21 mouse cellular contexts compared by ENCODE assay signal in the genomic region with DNA sequence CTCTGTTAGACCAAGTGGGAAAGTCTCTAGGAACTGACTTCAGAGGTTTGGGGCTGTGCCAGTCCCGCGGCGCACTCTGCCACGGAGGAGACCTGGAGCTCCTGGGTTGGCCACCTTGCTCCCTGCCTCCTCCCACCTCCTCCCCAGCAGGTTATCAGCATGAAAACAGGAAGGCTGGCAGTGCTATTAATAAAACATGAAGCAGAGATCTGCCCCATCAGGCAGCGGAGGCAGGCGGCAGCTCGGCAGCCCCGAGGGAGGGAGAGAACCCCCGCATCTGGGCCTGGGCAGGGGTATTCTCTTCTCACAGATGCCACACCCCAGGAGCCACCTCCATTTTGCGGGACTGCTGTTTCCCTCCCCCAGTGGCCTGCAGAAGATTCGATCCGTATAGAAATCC. TPM values are rescaled to one million over a fixed set of nuclear protein-coding genes. Genes with fewer than 3 reads are reported as not detected.
A peak's percentile ranks its signal among the peaks of the same experiment; 100 is the strongest.
DNase-seq lines count a peak whose midpoint lies in the region; ATAC-seq and TF ChIP-seq lines count a peak whose summit lies in the region.
"Had no signal": no experiment of that assay in that cellular context is flagged by ENCODE, and none has a peak within 500 bp of the region (broad histone marks: within the 10 kb centered on the region; RNA-seq: fewer than 3 reads in every experiment).

No protein-coding gene starts in this region.

- H3K9ac ChIP-seq in hindbrain, embryonic 12.5 days = no peak overlapping the region
- no peak overlapping the region for H3K9ac ChIP-seq in hindbrain, postnatal 0 days (replicated peaks; ENCODE audit: low read length)
- H3K9ac ChIP-seq in neural tube, embryonic 12.5 days = no peak overlapping the region
- 0 out of 2 replicates have a peak overlapping the region, but pooled peaks have one; percentile 23 for H3K9ac ChIP-seq in neural tube, embryonic 13.5 days
- H3K9ac ChIP-seq: embryonic facial prominence, embryonic 12.5 days; limb, embryonic 15.5 days; liver, postnatal 0 days had no signal

- H3K9me3 ChIP-seq in heart, embryonic 10.5 days = no peaks in the 10 kb centered on the region
- no peaks in the 10 kb centered on the region for H3K9me3 ChIP-seq in hindbrain, embryonic 12.5 days (replicated peaks)
- no peaks in the 10 kb centered on the region for H3K9me3 ChIP-seq in hindbrain, postnatal 0 days (ENCODE audit: low read length)
- H3K9me3 ChIP-seq in neural tube, embryonic 12.5 days = no peaks in the 10 kb centered on the region
- no peaks in the 10 kb centered on the region for H3K9me3 ChIP-seq in neural tube, embryonic 13.5 days
- H3K9me3 ChIP-seq: embryonic facial prominence, embryonic 12.5 days; limb, embryonic 15.5 days had no signal

- peaks cover 62% of the 10 kb centered on the region for H3K27me3 ChIP-seq in heart, embryonic 10.5 days (ENCODE audit: insufficient read depth, poor library complexity, severe bottlenecking)
- H3K27me3 ChIP-seq in hindbrain, embryonic 12.5 days = peaks cover 15% of the 10 kb centered on the region
- H3K27me3 ChIP-seq in hindbrain, postnatal 0 days (ENCODE audit: insufficient read depth, low read length) = no peaks in the 10 kb centered on the region
- peaks cover 15% of the 10 kb centered on the region; the same call in 1 of the 2 replicates for H3K27me3 ChIP-seq in neural tube, embryonic 12.5 days (replicated peaks)
- H3K27me3 ChIP-seq in neural tube, embryonic 13.5 days = peaks cover 79% of the 10 kb centered on the region

- peak overlapping the region; percentile 27; the same call in 1 of the 2 replicates for H3K4me2 ChIP-seq in hindbrain, embryonic 12.5 days (replicated peaks)
- H3K4me2 ChIP-seq in hindbrain, postnatal 0 days (ENCODE audit: low read depth, low read length) = no peak overlapping the region
- 0 out of 2 replicates have a peak overlapping the region, but pooled peaks have one; percentile 16 for H3K4me2 ChIP-seq in neural tube, embryonic 12.5 days (replicated peaks)
- peak overlapping the region; percentile 32 for H3K4me2 ChIP-seq in neural tube, embryonic 13.5 days
- H3K4me2 ChIP-seq: embryonic facial prominence, embryonic 12.5 days; limb, embryonic 15.5 days had no signal

- H3K27ac ChIP-seq in heart, embryonic 10.5 days = no peak overlapping the region
- no peak overlapping the region for H3K27ac ChIP-seq in hindbrain, embryonic 12.5 days
- no peak overlapping the region for H3K27ac ChIP-seq in hindbrain, postnatal 0 days
- H3K27ac ChIP-seq in neural tube, embryonic 12.5 days = no peak overlapping the region
- H3K27ac ChIP-seq in neural tube, embryonic 13.5 days (replicated peaks) = no peak overlapping the region
- H3K27ac ChIP-seq: embryonic facial prominence, embryonic 12.5 days; limb, embryonic 15.5 days had no signal

- ATAC-seq in hindbrain, embryonic 12.5 days (ENCODE audit: low FRiP score) = peak; percentile 29; the same call in 1 of the 2 replicates
- ATAC-seq in hindbrain, postnatal 0 days = no peak
- ATAC-seq in neural tube, embryonic 12.5 days (ENCODE audit: low FRiP score, low read depth) = no peak
- no peak for ATAC-seq in neural tube, embryonic 13.5 days (ENCODE audit: low read depth)
- no peak for ATAC-seq in monocyte, adult 5-6 weeks (replicated peaks; ENCODE audit: insufficient number of reproducible peaks, low FRiP score, low TSS enrichment, poor library complexity, severe bottlenecking)
- ATAC-seq: liver, postnatal 0 days; Patski had no signal

- H3K4me3 ChIP-seq in heart, embryonic 10.5 days = peak overlapping the region; percentile 25
- H3K4me3 ChIP-seq in hindbrain, embryonic 12.5 days = no peak overlapping the region
- H3K4me3 ChIP-seq in hindbrain, postnatal 0 days (ENCODE audit: low read length) = no peak overlapping the region
- H3K4me3 ChIP-seq in neural tube, embryonic 12.5 days = no peak overlapping the region
- H3K4me3 ChIP-seq in neural tube, embryonic 13.5 days = no peak overlapping the region
- H3K4me3 ChIP-seq: embryonic facial prominence, embryonic 12.5 days; limb, embryonic 15.5 days had no signal

- WGBS in heart, embryonic 10.5 days = 15% methylated on average over 12 of the region's 12 CpGs
- 20% methylated on average over 12 of the region's 12 CpGs for WGBS in hindbrain, embryonic 12.5 days
- WGBS in hindbrain, postnatal 0 days = 19% methylated on average over 12 of the region's 12 CpGs
- 24% methylated on average over 12 of the region's 12 CpGs for WGBS in neural tube, embryonic 12.5 days
- 16% methylated on average over 12 of the region's 12 CpGs for WGBS in neural tube, embryonic 13.5 days

- H3K36me3 ChIP-seq in heart, embryonic 10.5 days = no peaks in the 10 kb centered on the region
- no peaks in the 10 kb centered on the region for H3K36me3 ChIP-seq in hindbrain, embryonic 12.5 days
- no peaks in the 10 kb centered on the region for H3K36me3 ChIP-seq in hindbrain, postnatal 0 days (ENCODE audit: insufficient read depth, low read length)
- no peaks in the 10 kb centered on the region for H3K36me3 ChIP-seq in neural tube, embryonic 12.5 days
- no peaks in the 10 kb centered on the region for H3K36me3 ChIP-seq in neural tube, embryonic 13.5 days
- H3K36me3 ChIP-seq: embryonic facial prominence, embryonic 12.5 days; limb, embryonic 15.5 days had no signal

- H3K4me1 ChIP-seq in heart, embryonic 10.5 days = peaks cover 12% of the 10 kb centered on the region
- peaks cover 9% of the 10 kb centered on the region for H3K4me1 ChIP-seq in hindbrain, embryonic 12.5 days
- H3K4me1 ChIP-seq in hindbrain, postnatal 0 days (ENCODE audit: insufficient read depth, low read length) = no peaks in the 10 kb centered on the region
- H3K4me1 ChIP-seq in neural tube, embryonic 12.5 days = 0 out of 2 replicates have a peak, but pooled peaks cover 5% of the 10 kb centered on the region
- H3K4me1 ChIP-seq in neural tube, embryonic 13.5 days (replicated peaks) = peaks cover 11% of the 10 kb centered on the region
- H3K4me1 ChIP-seq: embryonic facial prominence, embryonic 12.5 days had no signal

- no peak for DNase-seq in heart, embryonic 10.5 days (ENCODE audit: low spot score)
- no peak for DNase-seq in heart, adult 9 months (ENCODE audit: low spot score in 2 of 2)
- no peak for DNase-seq in hindbrain, postnatal 0 days (ENCODE audit: low spot score)
- no peak for DNase-seq in neural tube, embryonic 10.5 days (ENCODE audit: extremely low spot score, low spot score)
- DNase-seq: cerebellum, adult 8-10 months; gastrocnemius, postnatal 36 days; kidney, adult 8-10 months; kidney, postnatal 36 days; liver, postnatal 0 days; retina, postnatal 1 day; right cerebral cortex, postnatal 4 days; thymus, postnatal 25 days had no signal

- TF ChIP-seq CTCF in hindbrain, postnatal 0 days (IDR thresholded peaks at IDR 0.05; ENCODE audit: low read depth) = no peak

RNA-seq across cellular contexts. Expression of a gene that starts 16.9 kb away (rescaled TPM):
- polyA plus RNA-seq in heart, embryonic 10.5 days (2016; fragmentation: Nextera tagmentation; extraction: Ambion mirVana) = 0.10 and 0.35 TPM in 2 replicates
- polyA plus RNA-seq in hindbrain, embryonic 12.5 days (2016; fragmentation: Nextera tagmentation; extraction: Ambion mirVana) = 24.2 and 24.4 TPM in 2 replicates
- total RNA-seq in hindbrain, postnatal 0 days (2014; rRNA removed) = 4.8 and 7.0 TPM in 2 replicates
- 4.1 and 6.3 TPM in 2 replicates for polyA plus RNA-seq in hindbrain, postnatal 0 days (2015; fragmentation: Nextera tagmentation; extraction: Ambion mirVana)
- 25.2 and 25.8 TPM in 2 replicates for polyA plus RNA-seq in neural tube, embryonic 12.5 days (2016; fragmentation: Nextera tagmentation; extraction: Ambion mirVana)
- 8.0 and 8.7 TPM in 2 replicates for polyA plus RNA-seq in neural tube, embryonic 13.5 days (2015; fragmentation: Nextera tagmentation; extraction: Ambion mirVana)
- total RNA-seq in monocyte, adult 5-6 weeks (2017) = not detected in 3 replicates
- total RNA-seq: neutrophil, adult 5-6 weeks had no signal
- polyA plus RNA-seq: liver, postnatal 0 days had no signal

RNA-seq across cellular contexts. Expression of a gene that starts 29.1 kb away (rescaled TPM):
- 0.20 TPM in 1 of 2 replicates, not detected in the other for polyA plus RNA-seq in heart, embryonic 10.5 days (2016; fragmentation: Nextera tagmentation; extraction: Ambion mirVana)
- polyA plus RNA-seq in hindbrain, embryonic 12.5 days (2016; fragmentation: Nextera tagmentation; extraction: Ambion mirVana) = 0.75 and 1.0 TPM in 2 replicates
- 0.26 TPM in 1 of 2 replicates, not detected in the other for total RNA-seq in hindbrain, postnatal 0 days (2014; rRNA removed)
- polyA plus RNA-seq in hindbrain, postnatal 0 days (2015; fragmentation: Nextera tagmentation; extraction: Ambion mirVana) = 0.23 TPM in 1 of 2 replicates, not detected in the other
- polyA plus RNA-seq in neural tube, embryonic 12.5 days (2016; fragmentation: Nextera tagmentation; extraction: Ambion mirVana) = 0.84 and 1.2 TPM in 2 replicates
- 0.47 and 0.68 TPM in 2 replicates for polyA plus RNA-seq in neural tube, embryonic 13.5 days (2015; fragmentation: Nextera tagmentation; extraction: Ambion mirVana)
- total RNA-seq in monocyte, adult 5-6 weeks (2017) = not detected in 3 replicates
- total RNA-seq: adrenal gland, postnatal 4 days; gastrocnemius, postnatal 36 days; neutrophil, adult 5-6 weeks had no signal
- polyA plus RNA-seq: embryonic facial prominence, embryonic 12.5 days; limb, embryonic 15.5 days; liver, postnatal 0 days; Patski had no signal

RNA-seq across cellular contexts. Expression of a gene that starts 53.7 kb away (rescaled TPM):
- polyA plus RNA-seq in heart, embryonic 10.5 days (2016; fragmentation: Nextera tagmentation; extraction: Ambion mirVana) = 53.0 and 63.6 TPM in 2 replicates
- polyA plus RNA-seq in hindbrain, embryonic 12.5 days (2016; fragmentation: Nextera tagmentation; extraction: Ambion mirVana) = 60.7 and 68.8 TPM in 2 replicates
- 4.0 and 9.0 TPM in 2 replicates for total RNA-seq in hindbrain, postnatal 0 days (2014; rRNA removed)
- 31.2 and 39.0 TPM in 2 replicates for polyA plus RNA-seq in hindbrain, postnatal 0 days (2015; fragmentation: Nextera tagmentation; extraction: Ambion mirVana)
- 58.5 and 60.4 TPM in 2 replicates for polyA plus RNA-seq in neural tube, embryonic 12.5 days (2016; fragmentation: Nextera tagmentation; extraction: Ambion mirVana)
- polyA plus RNA-seq in neural tube, embryonic 13.5 days (2015; fragmentation: Nextera tagmentation; extraction: Ambion mirVana) = 49.2 and 54.2 TPM in 2 replicates
- 28.4 to 46.7 TPM (median 36.0 TPM) in 3 replicates for total RNA-seq in monocyte, adult 5-6 weeks (2017)
